Mouse (Mus musculus): ENCODE results near the gene S100a10. TPM values are rescaled to one million over a fixed set of nuclear protein-coding genes. Genes with fewer than 3 reads are reported as not detected.
"Not testable (repeated sequence)": the region's sequence is repeated elsewhere in the genome, so short reads cannot be mapped to it uniquely, and the experiment has no call there.

The S100a10 gene
- polyA plus RNA-seq, 1 experiment from 2014 or later: 407 TPM

DNA sequence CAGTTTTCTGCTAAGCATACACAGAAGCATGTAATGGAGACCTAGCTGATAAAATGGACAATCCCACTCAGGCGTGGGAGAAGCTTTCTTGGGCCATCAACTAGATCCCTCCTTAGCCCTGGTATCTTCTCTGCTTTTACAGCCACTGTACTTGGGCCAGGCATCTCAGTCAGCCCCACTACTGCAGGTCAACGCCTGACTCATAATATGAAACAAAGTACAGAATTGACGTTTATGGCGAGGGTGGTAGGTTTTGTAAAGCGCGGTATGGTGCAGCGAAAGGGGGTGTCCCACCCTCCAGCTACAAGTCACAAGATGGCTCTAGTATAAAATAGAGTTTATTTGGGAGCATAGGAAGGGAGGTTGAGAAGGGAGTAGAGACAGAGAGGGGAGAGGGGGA, 43.1 kb downstream of the S100a10 start:
- no peaks in the 10 kb centered on the region for H3K36me3 ChIP-seq (ENCODE audit: control insufficient read depth, insufficient read depth, low read length)
- peaks cover 18% of the 10 kb centered on the region for H3K4me1 ChIP-seq (ENCODE audit: control insufficient read depth, insufficient read depth, low read length)
- H3K4me3 ChIP-seq (ENCODE audit: low read length): no peak overlapping the region
- no peaks in the 10 kb centered on the region for H3K27me3 ChIP-seq (ENCODE audit: control insufficient read depth, insufficient read depth, low read length)
- no peak overlapping the region for H3K4me2 ChIP-seq (replicated peaks; ENCODE audit: low read depth, low read length)
- 69% methylated on average over 7 of the region's 7 CpGs for WGBS
- H3K9me3 ChIP-seq (ENCODE audit: control insufficient read depth, low read length): no peaks in the 10 kb centered on the region
- H3K9ac ChIP-seq (ENCODE audit: low read depth, low read length): no peak overlapping the region
- H3K27ac ChIP-seq (ENCODE audit: low read depth, low read length): peak overlapping the region; percentile 90
- no peak for ATAC-seq (ENCODE audit: low FRiP score, low TSS enrichment)

GRCm38 (mm10) chr3:93600206-93600605, 45.3 kb downstream of the S100a10 start:
- Histone ChIP-seq H3K27me3 (ENCODE audit: control insufficient read depth, insufficient read depth, low read length) (no peaks in the 10 kb centered on the region), H3K4me2 (replicated peaks; ENCODE audit: low read depth, low read length) (no peak overlapping the region), H3K36me3 (ENCODE audit: control insufficient read depth, insufficient read depth, low read length) (no peaks in the 10 kb centered on the region), H3K27ac (ENCODE audit: low read depth, low read length) (no peak overlapping the region), H3K9me3 (ENCODE audit: control insufficient read depth, low read length) (no peaks in the 10 kb centered on the region), H3K4me3 (ENCODE audit: low read length) (no peak overlapping the region), H3K9ac (ENCODE audit: low read depth, low read length) (no peak overlapping the region), H3K4me1 (ENCODE audit: control insufficient read depth, insufficient read depth, low read length) (peaks cover 18% of the 10 kb centered on the region)
- 71% methylated on average over 2 of the region's 2 CpGs for WGBS
- ATAC-seq (ENCODE audit: low FRiP score, low TSS enrichment): no peak

GRCm38 (mm10) chr3:93601903-93602302, 47.0 kb downstream of the S100a10 start:
- H3K4me1 ChIP-seq (ENCODE audit: control insufficient read depth, insufficient read depth, low read length): peaks cover 11% of the 10 kb centered on the region
- H3K9ac ChIP-seq (ENCODE audit: low read depth, low read length): no peak overlapping the region
- no peaks in the 10 kb centered on the region for H3K36me3 ChIP-seq (ENCODE audit: control insufficient read depth, insufficient read depth, low read length)
- no peak overlapping the region for H3K27ac ChIP-seq (ENCODE audit: low read depth, low read length)
- no peak for ATAC-seq (ENCODE audit: low FRiP score, low TSS enrichment)
- 85% methylated on average over 1 of the region's 1 CpGs for WGBS
- no peak overlapping the region for H3K4me2 ChIP-seq (replicated peaks; ENCODE audit: low read depth, low read length)
- H3K9me3 ChIP-seq (ENCODE audit: control insufficient read depth, low read length): no peaks in the 10 kb centered on the region
- H3K4me3 ChIP-seq (ENCODE audit: low read length): no peak overlapping the region
- H3K27me3 ChIP-seq (ENCODE audit: control insufficient read depth, insufficient read depth, low read length): no peaks in the 10 kb centered on the region

DNA sequence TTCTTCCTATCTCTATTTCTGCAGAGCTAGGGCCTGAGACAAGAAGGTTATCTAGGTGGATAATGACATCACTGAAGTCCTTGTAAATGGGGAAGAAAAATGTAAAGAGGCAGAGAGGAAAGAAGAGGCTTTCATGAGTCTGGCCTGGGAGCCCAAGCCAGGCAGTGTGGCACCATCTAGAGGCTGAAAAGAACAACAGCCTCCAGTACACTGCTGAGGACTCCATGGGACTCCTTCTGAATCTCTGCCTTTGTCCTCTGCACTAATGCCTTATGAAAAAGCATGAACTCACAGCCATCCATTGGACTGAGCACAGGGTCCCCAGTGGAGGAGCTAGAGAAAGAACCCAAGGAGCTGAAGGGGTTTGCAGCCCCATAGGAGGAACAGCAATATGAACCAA, 54.1 kb downstream of the S100a10 start:
- not testable (repeated sequence) for H3K27ac ChIP-seq (ENCODE audit: low read depth, low read length); H3K9ac ChIP-seq (ENCODE audit: low read depth, low read length); H3K4me2 ChIP-seq (replicated peaks; ENCODE audit: low read depth, low read length); H3K4me3 ChIP-seq (ENCODE audit: low read length); H3K27me3 ChIP-seq (ENCODE audit: control insufficient read depth, insufficient read depth, low read length); H3K9me3 ChIP-seq (ENCODE audit: control insufficient read depth, low read length); H3K36me3 ChIP-seq (ENCODE audit: control insufficient read depth, insufficient read depth, low read length); H3K4me1 ChIP-seq (ENCODE audit: control insufficient read depth, insufficient read depth, low read length)
- ATAC-seq (ENCODE audit: low FRiP score, low TSS enrichment): peak; percentile 92

Other genes with a start within 250 kb of the S100a10 start
- gene Hrnr, start 235.3 kb upstream of the S100a10 start, polyA plus RNA-seq (2014; fragmentation: Nextera tagmentation; extraction: Ambion mirVana): 0.01 TPM in 1 of 2 replicates, not detected in the other
- not detected in 2 replicates for gene Rptn, start 161.4 kb upstream of the S100a10 start, polyA plus RNA-seq (2014; fragmentation: Nextera tagmentation; extraction: Ambion mirVana)
- gene Tchh, start 112.8 kb upstream of the S100a10 start, polyA plus RNA-seq (2014; fragmentation: Nextera tagmentation; extraction: Ambion mirVana): 1.5 and 3.0 TPM in 2 replicates
- 0.46 and 0.54 TPM in 2 replicates for gene Tchhl1, start 86.3 kb upstream of the S100a10 start, polyA plus RNA-seq (2014; fragmentation: Nextera tagmentation; extraction: Ambion mirVana)
- gene S100a11, start 34.6 kb upstream of the S100a10 start, polyA plus RNA-seq (2014; fragmentation: Nextera tagmentation; extraction: Ambion mirVana): 1,151 and 1,469 TPM in 2 replicates
- gene Tdpoz2, start 97.6 kb downstream of the S100a10 start, polyA plus RNA-seq (2014; fragmentation: Nextera tagmentation; extraction: Ambion mirVana): not detected in 2 replicates
- gene Tdpoz1, start 121.2 kb downstream of the S100a10 start, polyA plus RNA-seq (2014; fragmentation: Nextera tagmentation; extraction: Ambion mirVana): not detected in 2 replicates
- not detected in 2 replicates for gene Gm37596, start 138.0 kb downstream of the S100a10 start, polyA plus RNA-seq (2014; fragmentation: Nextera tagmentation; extraction: Ambion mirVana)
- gene Gm5773, start 217.9 kb downstream of the S100a10 start, polyA plus RNA-seq (2014; fragmentation: Nextera tagmentation; extraction: Ambion mirVana): not detected in 2 replicates
- gene Tdpoz4, start 241.3 kb downstream of the S100a10 start, polyA plus RNA-seq (2014; fragmentation: Nextera tagmentation; extraction: Ambion mirVana): not detected in 2 replicates